Mouse (Mus musculus) midbrain, postnatal 0 days (tissue): Measurements from ENCODE around the gene Stt3a. TPM values are rescaled to one million over a fixed set of nuclear protein-coding genes. Genes with fewer than 3 reads are reported as not detected.

Experiments
- ATAC-seq: fragments of 200-750 bp; cut with Nextera tagmentation; 2 replicates; pipeline ENCODE4 v1.8.0; 2017; ENCODE audit warnings: moderate number of reproducible peaks, mild to moderate bottlenecking, moderate TSS enrichment, moderate library complexity; ENCODE audit not compliant: low FRiP score
- DNase-seq: peaks from one replicate; pipeline ENCODE4 v3.0.0-alpha.2; 2015; ENCODE audit warnings: low spot score
- H3K27ac ChIP-seq: fragments of 300-500 bp; sonication (generic); 2 replicates; pipeline ENCODE4 v1.5.1; 2014; ENCODE audit warnings: low read depth, mild to moderate bottlenecking, low read length, mixed read lengths
- H3K27me3 ChIP-seq: fragments of 300-500 bp; sonication (generic); 2 replicates; pipeline ENCODE4 v1.6.1; 2014; ENCODE audit warnings: low read length, control low read depth, mixed read lengths; ENCODE audit not compliant: insufficient read depth
- H3K36me3 ChIP-seq: fragments of 300-500 bp; sonication (generic); 2 replicates; pipeline ENCODE4 v1.6.1; 2014; ENCODE audit warnings: low read length, control low read depth, mixed read lengths; ENCODE audit not compliant: insufficient read depth
- H3K4me1 ChIP-seq: fragments of 300-500 bp; sonication (generic); 2 replicates; pipeline ENCODE4 v1.6.1; 2014; ENCODE audit warnings: mild to moderate bottlenecking, control low read depth, antibody characterized with exemption, low read length, mixed read lengths; ENCODE audit not compliant: insufficient read depth
- H3K4me2 ChIP-seq: fragments of 300-500 bp; sonication (generic); 2 replicates; pipeline ENCODE4 v1.6.1; 2014; ENCODE audit warnings: low read depth, mild to moderate bottlenecking, low read length, mixed read lengths; ENCODE audit not compliant: poor library complexity, severe bottlenecking
- H3K4me3 ChIP-seq: fragments of 300-500 bp; sonication (generic); 2 replicates; pipeline ENCODE4 v1.5.1; 2014; ENCODE audit warnings: low read depth, mild to moderate bottlenecking, low read length, moderate library complexity
- H3K9ac ChIP-seq: fragments of 300-500 bp; sonication (generic); replicated peaks from 2 replicates; pipeline ENCODE4 v1.6.1; 2014; ENCODE audit warnings: mild to moderate bottlenecking, low read length, moderate library complexity, mixed read lengths; ENCODE audit not compliant: poor library complexity, severe bottlenecking
- H3K9me3 ChIP-seq: fragments of 300-500 bp; sonication (generic); 2 replicates; pipeline ENCODE4 v1.6.1; 2016; ENCODE audit warnings: low read length, control low read depth
- CTCF ChIP-seq: IDR thresholded peaks from 2 replicates; pipeline ENCODE4 v1.5.1; 2016; ENCODE audit warnings: antibody characterized with exemption, mild to moderate bottlenecking
- WGBS: fragments of 180-500 bp; shearing (Covaris S2); extraction: QIAGEN DNeasy Blood & Tissue Kit; methylation state at CpG from one replicate; pipeline ENCODE4 v1.1.7; 2014; 5-methylcytosine and 5-hydroxymethylcytosine counted together
- polyA plus RNA-seq: library from polyadenylated mRNA; unstranded; fragments of >200 nt; fragmentation: Nextera tagmentation; extraction: Ambion mirVana; gene quantifications from 2 replicates; pipeline ENCODE4 v1.2.1, GENCODE M21; 2015
- total RNA-seq: library from RNA; depleted of rRNA; stranded (reverse); fragments of >200 nt; gene quantifications from 2 replicates; pipeline ENCODE4 v1.2.3, GENCODE M21; 2014

Stt3a gene
- total and polyA plus RNA-seq, 2 experiments from 2014 or later: 64.4 to 73.6 TPM

- H3K4me1 ChIP-seq: 0 out of 2 replicates have a peak, but pooled peaks cover 5% of the 10 kb centered on the region
- no peaks in the 10 kb centered on the region for H3K27me3 ChIP-seq
- ATAC-seq: peak; percentile 20; the same call in 1 of the 2 replicates
- peak within 1 kb of the TSS; percentile 99 for H3K4me2 ChIP-seq
- peak within 1 kb of the TSS; percentile 66 for H3K9ac ChIP-seq
- H3K9me3 ChIP-seq: no peaks in the 10 kb centered on the region
- H3K36me3 ChIP-seq: peaks cover 6% of the 10 kb centered on the region; the same call in 1 of the 2 replicates
- H3K4me3 ChIP-seq: peak within 1 kb of the TSS; percentile 62
- TF ChIP-seq CTCF: no peak
- H3K27ac ChIP-seq: peak within 1 kb of the TSS; percentile 65
- DNase-seq: no peak
- 7% methylated on average over 12 of the region's 12 CpGs for WGBS
These were observed 40.3 kb downstream of the Stt3a start, which contains the start of gene Chek1 for GRCm38 (mm10) chr9:36727034-36727755. Chek1 (minus strand) TSS chr9:36727065.

GRCm38 (mm10) chr9:36726131-36727033 lies 41.1 kb downstream of the Stt3a start:
- Histone ChIP-seq H3K9ac (peak overlapping the region; percentile 66), H3K27me3 (no peaks in the 10 kb centered on the region), H3K4me1 (0 out of 2 replicates have a peak, but pooled peaks cover 5% of the 10 kb centered on the region), H3K36me3 (no peaks in the 10 kb centered on the region), H3K4me3 (peak overlapping the region; percentile 62), H3K27ac (peak overlapping the region; percentile 65), H3K9me3 (no peaks in the 10 kb centered on the region), H3K4me2 (peak overlapping the region; percentile 99)
- TF ChIP-seq CTCF: peak; percentile 32
- DNase-seq (peak; percentile 93), ATAC-seq (peak; percentile 93)
- under 1% methylated on average over 52 of the region's 53 CpGs for WGBS

- Histone ChIP-seq H3K36me3 (peaks cover 4% of the 10 kb centered on the region; the same call in 1 of the 2 replicates), H3K9me3 (no peaks in the 10 kb centered on the region), H3K4me3 (no peak overlapping the region), H3K9ac (no peak overlapping the region), H3K27ac (no peak overlapping the region), H3K27me3 (no peaks in the 10 kb centered on the region), H3K4me2 (no peak overlapping the region), H3K4me1 (no peaks in the 10 kb centered on the region)
- peak; percentile 35 for DNase-seq
- 71% methylated on average over 3 of the region's 3 CpGs for WGBS
- peak; percentile 63 for TF ChIP-seq CTCF
- ATAC-seq: no peak
These were observed 50.9 kb downstream of the Stt3a start for GRCm38 (mm10) chr9:36716624-36717023.

- Histone ChIP-seq H3K4me3 (no peak overlapping the region), H3K27me3 (no peaks in the 10 kb centered on the region), H3K9me3 (no peaks in the 10 kb centered on the region), H3K9ac (no peak overlapping the region), H3K4me1 (no peaks in the 10 kb centered on the region), H3K36me3 (no peaks in the 10 kb centered on the region), H3K4me2 (no peak overlapping the region), H3K27ac (no peak overlapping the region)
- 94% methylated on average over 6 of the region's 6 CpGs for WGBS
- no peak for ATAC-seq
- TF ChIP-seq CTCF: no peak
- DNase-seq: no peak
These were observed 60.2 kb downstream of the Stt3a start for GRCm38 (mm10) chr9:36707304-36707703.

GRCm38 (mm10) chr9:36705923-36706322 lies 61.6 kb downstream of the Stt3a start:
- ATAC-seq (no peak), DNase-seq (no peak)
- Histone ChIP-seq H3K27me3 (no peaks in the 10 kb centered on the region), H3K9ac (no peak overlapping the region), H3K4me2 (no peak overlapping the region), H3K4me3 (no peak overlapping the region), H3K27ac (no peak overlapping the region), H3K4me1 (no peaks in the 10 kb centered on the region), H3K9me3 (no peaks in the 10 kb centered on the region), H3K36me3 (no peaks in the 10 kb centered on the region)
- no peak for TF ChIP-seq CTCF
- 91% methylated on average over 3 of the region's 3 CpGs for WGBS
